Mouse (Mus musculus) CH12.LX (cell line): ENCODE data around the gene 1500015O10Rik. TPM values are rescaled to one million over a fixed set of nuclear protein-coding genes. Genes with fewer than 3 reads are reported as not detected.

ENCODE experiments used
- DNase-seq: peaks from one replicate; pipeline ENCODE4 v3.0.0-alpha.2; 2013; ENCODE audit errors: extremely low read depth
- H3K27ac ChIP-seq: 2 replicates; pipeline ENCODE4 v1.5.1; 2012; ENCODE audit warnings: low read depth, mild to moderate bottlenecking, control low read depth, moderate library complexity; ENCODE audit not compliant: insufficient read depth
- H3K27me3 ChIP-seq: replicated peaks from 2 replicates; pipeline ENCODE3; 2012; ENCODE audit warnings: inconsistent platforms
- H3K36me3 ChIP-seq, 2 experiments: replicated peaks in 1 of 2; 2 replicates each; pipeline versions ENCODE3 to v1.6.1; 2012; ENCODE audit warnings: inconsistent platforms in 1 of 2, low read length in 1 of 2, mild to moderate bottlenecking in 1 of 2, mixed read lengths in 1 of 2, moderate library complexity in 1 of 2; ENCODE audit not compliant: control insufficient read depth in 1 of 2, insufficient read depth in 1 of 2
- H3K4me1 ChIP-seq, 2 experiments: 2 replicates each; pipeline ENCODE4 v1.6.1; 2012; ENCODE audit warnings: inconsistent platforms in 1 of 2, moderate library complexity in 1 of 2; ENCODE audit not compliant: insufficient read depth in 2 of 2, control insufficient read depth in 1 of 2
- H3K4me2 ChIP-seq: 2 replicates; pipeline ENCODE4 v1.6.1; 2012; ENCODE audit warnings: low read depth, mild to moderate bottlenecking, control low read depth; ENCODE audit not compliant: poor library complexity, insufficient read depth, severe bottlenecking
- H3K4me3 ChIP-seq, 3 experiments: fragments of 150-350 bp in 1 of 3; sonication (generic) in 1 of 3; replicated peaks in 1 of 3; 2 replicates each; pipeline versions ENCODE3 to v1.5.1; 2011 to 2012; ENCODE audit warnings: low read depth in 2 of 3, low read length in 2 of 3, mild to moderate bottlenecking in 2 of 3, moderate library complexity in 2 of 3, control low read depth in 1 of 3, improper control_type of control experiment in 1 of 3, inconsistent platforms in 1 of 3, mixed read lengths in 1 of 3; ENCODE audit not compliant: poor library complexity in 1 of 3
- H3K79me2 ChIP-seq: replicated peaks from 2 replicates; pipeline ENCODE4 v1.6.1; 2012; ENCODE audit warnings: mild to moderate bottlenecking, moderate library complexity; ENCODE audit not compliant: control insufficient read depth, poor library complexity, insufficient read depth, severe bottlenecking; ENCODE audit errors: extremely low read depth
- H3K9ac ChIP-seq: 2 replicates; pipeline ENCODE4 v1.6.1; 2012; ENCODE audit warnings: low read depth, mild to moderate bottlenecking, control low read depth, moderate library complexity; ENCODE audit not compliant: insufficient read depth
- H3K9me3 ChIP-seq: replicated peaks from 2 replicates; pipeline ENCODE3; 2012; ENCODE audit warnings: low read length, inconsistent platforms, mixed read lengths
- BHLHE40 ChIP-seq: IDR thresholded peaks from 2 replicates; pipeline ENCODE4 v1.6.1; 2011; ENCODE audit warnings: mild to moderate bottlenecking, low read depth, low read length, improper control_type of control experiment
- CHD1 ChIP-seq: IDR thresholded peaks from 2 replicates; pipeline ENCODE4 v1.6.1; 2012; ENCODE audit warnings: low read depth, low read length, improper control_type of control experiment, inconsistent platforms
- ELF1 ChIP-seq: IDR thresholded peaks from 2 replicates; pipeline ENCODE4 v1.6.1; 2014; ENCODE audit warnings: low read depth, mild to moderate bottlenecking, inconsistent platforms, low read length, improper control_type of control experiment
- EP300 ChIP-seq: IDR thresholded peaks from 2 replicates; pipeline ENCODE4 v1.6.1; 2011; ENCODE audit warnings: low read length, improper control_type of control experiment
- ETS1 ChIP-seq: conservative IDR thresholded peaks from 2 replicates; pipeline ENCODE4 v1.6.1; 2012; ENCODE audit warnings: low read depth, mild to moderate bottlenecking, inconsistent platforms, low read length, improper control_type of control experiment, moderate library complexity
- IRF4 ChIP-seq: IDR thresholded peaks from 2 replicates; pipeline ENCODE4 v1.6.1; 2014; ENCODE audit warnings: low read depth, mild to moderate bottlenecking, inconsistent platforms, low read length, improper control_type of control experiment
- JUND ChIP-seq: conservative IDR thresholded peaks from 2 replicates; pipeline ENCODE4 v1.6.1; 2011; ENCODE audit warnings: low read depth, low read length, improper control_type of control experiment
- MAX ChIP-seq: IDR thresholded peaks from 2 replicates; pipeline ENCODE4 v1.6.1; 2011; ENCODE audit warnings: low read length, improper control_type of control experiment
- MYC ChIP-seq: IDR thresholded peaks from 2 replicates; pipeline ENCODE4 v1.6.1; 2011; ENCODE audit warnings: low read depth, mild to moderate bottlenecking, improper control_type of control experiment, low read length
- NRF1 ChIP-seq: IDR thresholded peaks from 2 replicates; pipeline ENCODE4 v1.6.1; 2014; ENCODE audit warnings: low read depth, mild to moderate bottlenecking, inconsistent platforms, low read length, improper control_type of control experiment, moderate library complexity
- PAX5 ChIP-seq: IDR thresholded peaks from 2 replicates; pipeline ENCODE4 v1.6.1; 2012; ENCODE audit warnings: low read length, inconsistent platforms, mixed read lengths
- POLR2A ChIP-seq: IDR thresholded peaks from 2 replicates; pipeline ENCODE4 v1.6.1; 2011; ENCODE audit warnings: low read depth, mild to moderate bottlenecking, improper control_type of control experiment, low read length
- SIN3A ChIP-seq: IDR thresholded peaks from 2 replicates; pipeline ENCODE4 v1.6.1; 2012; ENCODE audit warnings: low read length, improper control_type of control experiment, inconsistent platforms
- SMC3 ChIP-seq: IDR thresholded peaks from 2 replicates; pipeline ENCODE4 v1.6.1; 2011; ENCODE audit warnings: low read depth, low read length, improper control_type of control experiment
- TBP ChIP-seq: conservative IDR thresholded peaks from 2 replicates; pipeline ENCODE4 v1.6.1; 2011; ENCODE audit warnings: low read depth, low read length, improper control_type of control experiment
- TCF12 ChIP-seq: IDR thresholded peaks from 2 replicates; pipeline ENCODE4 v1.6.1; 2014; ENCODE audit warnings: low read depth, mild to moderate bottlenecking, inconsistent platforms, low read length, improper control_type of control experiment
- USF1 ChIP-seq: IDR thresholded peaks from 2 replicates; pipeline ENCODE4 v1.6.1; 2014; ENCODE audit warnings: low read depth, mild to moderate bottlenecking, inconsistent platforms, low read length, improper control_type of control experiment
- dilution Hi-C: fragments of 300-500 bp; cut with MboI; formaldehyde crosslinking; loops from 2 replicates; pipeline ENCODE4 v1.14.3; 2020; ENCODE audit warnings: low sequenced_read_pairs; ENCODE audit not compliant: extremely low pct_unique_long_range_greater_than_20kb, extremely low pct_ligation_motif_present
- in situ Hi-C: fragments of 300-500 bp; cut with MboI; formaldehyde crosslinking; loops from 3 replicates; pipeline ENCODE4 v1.14.3; 2019; ENCODE audit warnings: low sequenced_read_pairs, low pct_ligation_motif_present, low pct_unique_long_range_greater_than_20kb, mixed read lengths
- polyA plus RNA-seq: library from polyadenylated mRNA; unstranded; fragments of >175 nt; gene quantifications from 2 replicates; pipeline ENCODE4 v1.2.1, GENCODE M21; 2012; ENCODE audit warnings: low read depth; ENCODE audit not compliant: insufficient read length
- total RNA-seq, 2 experiments: library from RNA; depleted of rRNA; stranded (reverse); fragments of 300-350 nt in 1 of 2; fragments of >200 nt in 1 of 2; gene quantifications; 2 replicates each; pipeline ENCODE4 v1.2.3; 2012 to 2014

Gene 1500015O10Rik
- total and polyA plus RNA-seq, 3 experiments: not detected

DNA sequence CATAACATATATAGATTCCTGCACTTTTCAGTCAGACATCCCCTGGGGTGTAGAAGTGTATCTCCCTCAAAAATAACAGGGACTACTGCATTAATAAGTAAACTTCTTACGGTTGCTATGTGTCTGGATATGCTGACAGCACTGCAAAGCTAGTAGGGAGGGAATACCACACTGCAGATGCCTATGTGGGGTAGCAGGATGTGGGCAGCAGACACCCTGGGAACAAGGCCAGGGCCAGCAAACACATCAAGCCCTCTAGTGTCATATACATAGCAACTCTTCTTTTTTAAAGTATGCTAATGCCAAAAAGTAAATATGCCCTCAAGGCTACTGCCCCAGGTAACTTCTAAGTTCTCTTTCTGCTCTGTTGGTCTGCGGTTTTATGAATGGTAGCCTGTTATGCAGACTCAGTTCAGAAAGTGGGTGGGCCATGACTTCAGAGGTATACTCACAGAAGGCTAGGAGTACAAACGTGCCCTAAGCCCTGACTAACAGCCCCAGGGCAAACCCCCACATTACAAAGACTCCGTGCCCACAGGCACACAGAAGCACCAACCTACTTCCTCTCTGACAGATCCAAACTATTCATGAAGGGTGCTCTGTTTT is 38.1 kb downstream of the 1500015O10Rik start:
- in situ Hi-C loops (loop anchor here (25.0 kb wide), 1 partner anchor 269 kb away; no protein-coding TSS in a partner anchor), dilution Hi-C loops (no loop called here)
- no peaks in the 10 kb centered on the region for H3K9me3 ChIP-seq
- no peak overlapping the region for H3K9ac ChIP-seq
- no peak overlapping the region for H3K27ac ChIP-seq
- TF ChIP-seq BHLHE40 (no peak), POLR2A (no peak), MAX (no peak), TCF12 (no peak), SMC3 (no peak), PAX5 (no peak)
- no peaks in the 10 kb centered on the region for H3K79me2 ChIP-seq
- no peak for DNase-seq
- H3K27me3 ChIP-seq: no peaks in the 10 kb centered on the region
- H3K4me3 ChIP-seq: no peak overlapping the region
- peaks cover 28 to 87% of the 10 kb centered on the region in 2 experiments for H3K36me3 ChIP-seq
- H3K4me2 ChIP-seq: no peak overlapping the region
- H3K4me1 ChIP-seq: no peaks in the 10 kb centered on the region

DNA sequence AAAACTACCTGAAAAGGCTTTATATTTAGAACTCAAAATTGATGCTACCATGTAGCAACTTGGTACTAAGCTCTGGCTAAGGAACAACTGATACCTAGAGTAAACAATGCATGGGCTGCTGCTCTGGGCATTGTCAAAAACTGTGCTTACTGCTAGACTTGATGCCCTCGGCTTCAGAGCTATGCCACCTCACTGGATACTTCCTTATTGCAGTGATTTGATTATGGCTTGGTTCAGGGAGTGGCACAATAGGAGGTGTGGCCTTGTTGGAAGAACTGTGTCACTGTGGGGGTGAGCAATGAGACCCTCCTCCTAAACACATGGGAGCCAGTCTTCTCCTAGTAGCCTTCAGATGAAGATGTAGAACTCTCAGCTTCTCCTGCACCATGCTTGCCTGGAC is 38.9 kb downstream of the 1500015O10Rik start:
- H3K79me2 ChIP-seq: no peaks in the 10 kb centered on the region
- H3K4me1 ChIP-seq: no peaks in the 10 kb centered on the region; a peak in 1 of 4 replicates
- peaks cover 31 to 87% of the 10 kb centered on the region in 2 experiments for H3K36me3 ChIP-seq
- H3K4me3 ChIP-seq: no peak overlapping the region
- TF ChIP-seq CHD1: no peak
- no peak overlapping the region for H3K4me2 ChIP-seq
- dilution Hi-C loops (no loop called here), in situ Hi-C loops (loop anchor here (25.0 kb wide), 1 partner anchor 268 kb away; no protein-coding TSS in a partner anchor)
- H3K9me3 ChIP-seq: no peaks in the 10 kb centered on the region
- no peak for DNase-seq
- no peaks in the 10 kb centered on the region for H3K27me3 ChIP-seq
- H3K27ac ChIP-seq: no peak overlapping the region
- H3K9ac ChIP-seq: no peak overlapping the region

DNA sequence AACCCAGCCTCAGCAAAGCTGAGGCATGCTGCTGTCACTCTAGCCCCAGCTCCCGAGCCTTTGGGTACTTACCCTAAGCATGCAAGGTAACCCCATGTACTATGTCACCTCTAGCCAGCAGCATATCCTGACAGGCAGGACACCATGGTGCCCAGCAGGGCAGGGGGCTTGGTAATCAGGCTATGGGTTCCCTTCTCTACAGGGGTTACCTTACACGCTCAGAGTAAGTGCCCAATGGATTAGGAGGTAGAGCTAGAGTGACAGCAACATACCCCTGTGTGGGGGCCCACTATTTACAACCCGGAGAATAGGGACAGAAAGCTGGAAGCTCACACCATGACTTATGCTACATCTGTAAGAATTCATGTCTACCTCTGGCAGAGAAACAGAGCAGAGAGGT is 39.6 kb downstream of the 1500015O10Rik start:
- no peak overlapping the region for H3K27ac ChIP-seq
- H3K36me3 ChIP-seq: peaks cover 27 to 87% of the 10 kb centered on the region in 2 experiments
- no peak for DNase-seq

More for the DNA sequence above, 39.6 kb downstream of the 1500015O10Rik start:
- TF ChIP-seq SIN3A (no peak), SMC3 (no peak), EP300 (no peak), JUND (no peak), TCF12 (no peak), ETS1 (no peak), NRF1 (no peak), ELF1 (no peak), TBP (no peak), USF1 (no peak), IRF4 (no peak), BHLHE40 (no peak), MAX (no peak), MYC (no peak)
- in situ Hi-C loops: loop anchor here (25.0 kb wide), 1 partner anchor 267 kb away; no protein-coding TSS in a partner anchor
- Histone ChIP-seq H3K4me3 (no peak overlapping the region), H3K4me1 (no peaks in the 10 kb centered on the region; a peak in 1 of 4 replicates), H3K79me2 (no peaks in the 10 kb centered on the region), H3K4me2 (no peak overlapping the region), H3K9me3 (no peaks in the 10 kb centered on the region), H3K9ac (no peak overlapping the region), H3K27me3 (no peaks in the 10 kb centered on the region)
- dilution Hi-C loops: no loop called here
